ENCODE assay signal across 12 mouse cellular contexts in genomic region chr1:186413064-186413885, GRCm38 (mm10).
A peak's percentile ranks its signal among the peaks of the same experiment; 100 is the strongest.
DNase-seq lines count a peak whose midpoint lies in the region; ATAC-seq and TF ChIP-seq lines count a peak whose summit lies in the region.
"Had no signal": no experiment of that assay in that cellular context is flagged by ENCODE, and none has a peak within 500 bp of the region (broad histone marks: within the 10 kb centered on the region; RNA-seq: fewer than 3 reads in every experiment).

No protein-coding gene starts in this region.

- intact Hi-C loops in gastrocnemius, adult 2 months (cut with DNase I) = no loop called here
- intact Hi-C loops in heart, postnatal 10 days (cut with DNase I) = no loop called here

- peak; percentile 80 for ATAC-seq in lung, embryonic 14.5 days (ENCODE audit: insufficient read depth)
- peak; percentile 71; the same call in 1 of the 2 replicates for ATAC-seq in limb, embryonic 14.5 days (ENCODE audit: low FRiP score, low read depth)
- ATAC-seq: forebrain, embryonic 14.5 days; inflammation-experienced regulatory T-cells, adult 6 months; liver, postnatal 0 days had no signal

- no peaks in the 10 kb centered on the region for H3K9me3 ChIP-seq in lung, embryonic 14.5 days (ENCODE audit: low read depth, low read length)
- no peaks in the 10 kb centered on the region for H3K9me3 ChIP-seq in limb, embryonic 14.5 days (ENCODE audit: control insufficient read depth, low read length)
- H3K9me3 ChIP-seq: neural tube, embryonic 13.5 days had no signal

- H3K4me3 ChIP-seq in gastrocnemius, adult 2 months = peak overlapping the region; percentile 26
- H3K4me3 ChIP-seq in lung, embryonic 14.5 days (ENCODE audit: low read depth, low read length) = no peak overlapping the region
- no peak overlapping the region for H3K4me3 ChIP-seq in limb, embryonic 14.5 days (replicated peaks; ENCODE audit: low read length)
- H3K4me3 ChIP-seq: neural tube, embryonic 13.5 days had no signal

- no peak overlapping the region for H3K9ac ChIP-seq in lung, embryonic 14.5 days
- no peak overlapping the region for H3K9ac ChIP-seq in limb, embryonic 14.5 days (ENCODE audit: low read depth, low read length, severe bottlenecking)
- H3K9ac ChIP-seq: liver, postnatal 0 days; neural tube, embryonic 13.5 days had no signal

- H3K4me1 ChIP-seq in lung, embryonic 14.5 days (ENCODE audit: insufficient read depth) = peaks cover 4% of the 10 kb centered on the region; the same call in 1 of the 2 replicates
- peaks cover 34% of the 10 kb centered on the region for H3K4me1 ChIP-seq in limb, embryonic 14.5 days (ENCODE audit: control insufficient read depth, insufficient read depth, low read length)

- H3K27me3 ChIP-seq in lung, embryonic 14.5 days (ENCODE audit: insufficient read depth, low read length) = no peaks in the 10 kb centered on the region
- no peaks in the 10 kb centered on the region for H3K27me3 ChIP-seq in limb, embryonic 14.5 days (ENCODE audit: control insufficient read depth, insufficient read depth, low read length)
- H3K27me3 ChIP-seq: neural tube, embryonic 13.5 days had no signal

- peak; percentile 44 for DNase-seq in gastrocnemius, adult 2 months
- no peak for DNase-seq in gastrocnemius, adult 18-20 months (ENCODE audit: low spot score)
- DNase-seq in lung, embryonic 14.5 days = peak; percentile 68
- no peak for DNase-seq in lung, postnatal 4 days
- peak; percentile 38 to 51 for DNase-seq in heart, postnatal 10 days
- DNase-seq in limb, embryonic 14.5 days (ENCODE audit: low spot score) = peak; percentile 55
- no peak for DNase-seq in urinary bladder, postnatal 4 days (ENCODE audit: low spot score in 2 of 2)
- DNase-seq in adipocyte (ENCODE audit: low spot score) = no peak
- DNase-seq: liver, postnatal 0 days had no signal

- no peaks in the 10 kb centered on the region for H3K36me3 ChIP-seq in lung, embryonic 14.5 days (ENCODE audit: insufficient read depth)
- H3K36me3 ChIP-seq in limb, embryonic 14.5 days (ENCODE audit: control insufficient read depth, insufficient read depth, low read length) = no peaks in the 10 kb centered on the region
- H3K36me3 ChIP-seq: neural tube, embryonic 13.5 days had no signal

- 36% methylated on average over 21 of the region's 21 CpGs for WGBS in lung, embryonic 14.5 days
- 41% methylated on average over 19 of the region's 21 CpGs for WGBS in limb, embryonic 14.5 days

- TF ChIP-seq CTCF in gastrocnemius, adult 2 months (IDR thresholded peaks at IDR 0.05) = no peak
- TF ChIP-seq CTCF in lung, embryonic 14.5 days (IDR thresholded peaks at IDR 0.05; ENCODE audit: low read depth) = no peak

- no peak overlapping the region for H3K4me2 ChIP-seq in lung, embryonic 14.5 days
- H3K4me2 ChIP-seq in limb, embryonic 14.5 days (replicated peaks; ENCODE audit: low read depth, low read length, severe bottlenecking) = no peak overlapping the region; the same call in 1 of the 2 replicates
- H3K4me2 ChIP-seq: neural tube, embryonic 13.5 days had no signal

- peak overlapping the region; percentile 73 for H3K27ac ChIP-seq in gastrocnemius, adult 2 months
- peak overlapping the region; percentile 52 for H3K27ac ChIP-seq in lung, embryonic 14.5 days (ENCODE audit: low read depth)
- peak overlapping the region; percentile 69 for H3K27ac ChIP-seq in limb, embryonic 14.5 days (replicated peaks; ENCODE audit: low read depth, low read length)
- H3K27ac ChIP-seq: neural tube, embryonic 13.5 days had no signal

- no peak for TF ChIP-seq POLR2A in limb, embryonic 14.5 days (IDR thresholded peaks at IDR 0.05; ENCODE audit: borderline replicate concordance, extremely low read depth, insufficient read depth, insufficient read length)

Comparison
In these comparisons a context has a peak if more than half of its experiments do, and no peak if none do; other contexts are left out.
1. DNase-seq: peak in gastrocnemius, adult 2 months (single experiment), lung, embryonic 14.5 days (single experiment), heart, postnatal 10 days (2 of 2) and limb, embryonic 14.5 days (single experiment); none in gastrocnemius, adult 18-20 months (single experiment), lung, postnatal 4 days (0 of 2), urinary bladder, postnatal 4 days (0 of 2) and adipocyte (single experiment).
2. Peak in every context shown above with its lines, with median percentiles within 50 percentile points of each other: H3K27ac ChIP-seq.